Mouse (Mus musculus) layer of hippocampus, postnatal 14 days (tissue): ENCODE data around the gene Sowahb. TPM values are rescaled to one million over a fixed set of nuclear protein-coding genes. Genes with fewer than 3 reads are reported as not detected.

Source experiments
- DNase-seq, 2 experiments: peaks; one replicate each; pipeline ENCODE4 v3.0.0; 2021 to 2022; ENCODE audit warnings: low spot score in 2 of 2, mixed read lengths in 1 of 2
- total RNA-seq, 2 experiments: library from RNA; stranded (reverse); gene quantifications; 2 replicates each; pipeline ENCODE4 v1.2.3; 2021

Gene Sowahb
- total RNA-seq, 2 experiments from 2014 or later, result 0.46 to 1.0 TPM

GRCm38 (mm10) chr5:93005815-93006341 lies 38.9 kb downstream of the Sowahb start:
- DNase-seq, result no peak

- DNase-seq, result no peak
Observed at GRCm38 (mm10) chr5:93005229-93005814, 39.5 kb downstream of the Sowahb start.

GRCm38 (mm10) chr5:93002615-93003014 lies 42.2 kb downstream of the Sowahb start:
- DNase-seq, result no peak

GRCm38 (mm10) chr5:93000774-93001757 lies 43.8 kb downstream of the Sowahb start:
- DNase-seq, result peak in 1 of 2 experiments; percentile 29

GRCm38 (mm10) chr5:93000060-93000459 lies 44.8 kb downstream of the Sowahb start:
- DNase-seq, result no peak

- no peak for DNase-seq
Observed at GRCm38 (mm10) chr5:92998494-92999016, 46.3 kb downstream of the Sowahb start.

- DNase-seq, result no peak
Observed at GRCm38 (mm10) chr5:92997428-92998120, 47.2 kb downstream of the Sowahb start.

GRCm38 (mm10) chr5:92994861-92995260 lies 50.0 kb downstream of the Sowahb start:
- no peak for DNase-seq

- DNase-seq, result no peak
Observed at GRCm38 (mm10) chr5:92994309-92994708, 50.5 kb downstream of the Sowahb start.

GRCm38 (mm10) chr5:92992106-92992505 lies 52.7 kb downstream of the Sowahb start:
- DNase-seq, result no peak

Other genes with a start within 250 kb of the Sowahb start
- gene Sept11, start 48.4 kb upstream of the Sowahb start, total RNA-seq, result 100 to 1,000 TPM; 116 to 118 TPM
- gene Ccni, start 161.5 kb upstream of the Sowahb start, total RNA-seq, result 100 to 1,000 TPM; 327 to 330 TPM
- gene 2010109A12Rik, start 161.5 kb upstream of the Sowahb start, total RNA-seq, result 1 to 10 TPM in 1 of 2 experiments, under 1 TPM in 1; 0.45 to 2.1 TPM
- gene Ccng2, start 222.2 kb upstream of the Sowahb start, total RNA-seq, result 10 to 100 TPM; 46.4 to 49.9 TPM